Mouse (Mus musculus): ENCODE measurements around the gene Prkn. TPM values are rescaled to one million over a fixed set of nuclear protein-coding genes. Genes with fewer than 3 reads are reported as not detected.
A peak's percentile ranks its signal among the peaks of the same experiment; 100 is the strongest.

Prkn gene
- total and polyA plus RNA-seq, 3 experiments, result 0.86 to 5.7 (median 2.3) TPM

GRCm38 (mm10) chr17:12044222-12044621 is 1204.0 kb downstream of the Prkn start:
- DNase-seq (ENCODE audit: low spot score) (no peak), ATAC-seq (ENCODE audit: extremely low read depth, insufficient number of reproducible peaks, low FRiP score, poor library complexity, severe bottlenecking) (no peak)
- no peaks in the 10 kb centered on the region for H3K36me3 ChIP-seq (replicated peaks)
- no peak for TF ChIP-seq CTCF (IDR thresholded peaks at IDR 0.05; ENCODE audit: low read depth, low read length)
- TF ChIP-seq GATA2 (IDR thresholded peaks at IDR 0.05; ENCODE audit: borderline replicate concordance, low read depth, low read length), result no peak
- no peaks in the 10 kb centered on the region for H3K9me3 ChIP-seq (replicated peaks)
- H3K27me3 ChIP-seq (ENCODE audit: insufficient read depth, low read length), result no peaks in the 10 kb centered on the region
- peaks cover 61% of the 10 kb centered on the region for H3K4me1 ChIP-seq (ENCODE audit: insufficient read depth, low read depth, low read length)
- no peak overlapping the region for H3K4me3 ChIP-seq (ENCODE audit: low read depth, low read length)

- H3K4me1 ChIP-seq (ENCODE audit: insufficient read depth, low read depth, low read length), result peaks cover 56% of the 10 kb centered on the region
- H3K4me3 ChIP-seq (ENCODE audit: low read depth, low read length), result peak overlapping the region; percentile 45; the same call in 1 of the 2 replicates
- H3K9me3 ChIP-seq (replicated peaks), result no peaks in the 10 kb centered on the region
- ATAC-seq (ENCODE audit: extremely low read depth, insufficient number of reproducible peaks, low FRiP score, poor library complexity, severe bottlenecking), result no peak
- TF ChIP-seq TAL1 (conservative IDR thresholded peaks at IDR 0.05; ENCODE audit: low read depth, low read length) (no peak), CTCF (IDR thresholded peaks at IDR 0.05; ENCODE audit: low read depth, low read length) (no peak), GATA2 (IDR thresholded peaks at IDR 0.05; ENCODE audit: borderline replicate concordance, low read depth, low read length) (no peak)
- no peaks in the 10 kb centered on the region for H3K36me3 ChIP-seq (replicated peaks)
- no peak for DNase-seq (ENCODE audit: low spot score)
- peaks cover 4% of the 10 kb centered on the region; the same call in 1 of the 2 replicates for H3K27me3 ChIP-seq (ENCODE audit: insufficient read depth, low read length)
Measured at GRCm38 (mm10) chr17:12045861-12046273, 1205.7 kb downstream of the Prkn start.

DNA sequence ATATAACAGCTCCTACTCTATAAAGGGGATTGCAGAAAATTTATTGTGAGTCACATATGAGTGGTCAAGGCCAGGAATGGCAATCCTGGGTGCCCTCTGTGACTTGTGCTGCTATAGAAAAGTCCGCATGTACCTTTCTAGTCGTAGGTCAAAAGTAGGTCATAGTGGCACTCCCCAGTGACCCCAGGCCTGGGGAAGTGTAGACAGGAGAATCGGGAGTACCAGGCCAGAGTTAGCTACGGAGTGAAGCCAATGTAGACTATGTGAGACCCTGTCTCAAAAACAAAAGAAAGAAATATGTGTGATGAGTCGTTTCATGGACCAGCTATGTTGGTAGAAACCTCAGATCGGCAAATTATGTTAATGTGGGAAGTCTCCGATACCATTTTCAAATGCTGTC is 1206.8 kb downstream of the Prkn start:
- Histone ChIP-seq H3K9me3 (replicated peaks) (no peaks in the 10 kb centered on the region), H3K36me3 (replicated peaks) (no peaks in the 10 kb centered on the region), H3K4me3 (ENCODE audit: low read depth, low read length) (no peak overlapping the region), H3K4me1 (ENCODE audit: insufficient read depth, low read depth, low read length) (peaks cover 47% of the 10 kb centered on the region), H3K27me3 (ENCODE audit: insufficient read depth, low read length) (peaks cover 8% of the 10 kb centered on the region)
- DNase-seq (ENCODE audit: low spot score) (no peak), ATAC-seq (ENCODE audit: extremely low read depth, insufficient number of reproducible peaks, low FRiP score, poor library complexity, severe bottlenecking) (no peak)
- TF ChIP-seq GATA2 (IDR thresholded peaks at IDR 0.05; ENCODE audit: borderline replicate concordance, low read depth, low read length) (no peak), POLR2AphosphoS5 (IDR thresholded peaks at IDR 0.05; ENCODE audit: insufficient replicate concordance, low read depth, low read length) (no peak), TAL1 (conservative IDR thresholded peaks at IDR 0.05; ENCODE audit: low read depth, low read length) (no peak), CTCF (IDR thresholded peaks at IDR 0.05; ENCODE audit: low read depth, low read length) (no peak), GATA1 (IDR thresholded peaks at IDR 0.05; ENCODE audit: borderline replicate concordance, low read length) (no peak)

DNA sequence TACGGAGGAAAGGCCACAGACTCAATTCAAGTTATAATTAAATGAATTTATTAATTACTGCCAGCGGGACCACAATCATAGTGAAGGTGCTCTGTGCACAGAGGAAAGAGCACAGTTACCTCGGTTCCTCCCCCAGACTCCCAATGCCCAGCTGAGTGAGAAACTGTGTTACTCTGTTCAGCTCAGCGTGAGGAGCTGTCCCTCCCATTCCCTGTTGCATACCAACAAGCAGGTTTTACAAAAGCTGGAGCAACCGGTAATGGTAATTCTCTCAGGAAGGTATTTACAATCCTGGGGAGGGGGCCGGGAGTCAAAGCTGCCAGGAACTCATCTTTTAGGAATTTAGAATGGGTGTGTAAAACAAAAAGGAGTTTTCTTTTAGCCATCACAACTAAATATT is 1207.3 kb downstream of the Prkn start:
- no peak overlapping the region for H3K4me3 ChIP-seq (ENCODE audit: low read depth, low read length)
- no peaks in the 10 kb centered on the region for H3K9me3 ChIP-seq (replicated peaks)
- peaks cover 42% of the 10 kb centered on the region for H3K4me1 ChIP-seq (ENCODE audit: insufficient read depth, low read depth, low read length)
- no peaks in the 10 kb centered on the region for H3K36me3 ChIP-seq (replicated peaks)
- TF ChIP-seq GATA2 (IDR thresholded peaks at IDR 0.05; ENCODE audit: borderline replicate concordance, low read depth, low read length) (no peak), TAL1 (conservative IDR thresholded peaks at IDR 0.05; ENCODE audit: low read depth, low read length) (no peak), GATA1 (IDR thresholded peaks at IDR 0.05; ENCODE audit: borderline replicate concordance, low read length) (no peak), CTCF (IDR thresholded peaks at IDR 0.05; ENCODE audit: low read depth, low read length) (no peak), POLR2AphosphoS5 (IDR thresholded peaks at IDR 0.05; ENCODE audit: insufficient replicate concordance, low read depth, low read length) (no peak)
- DNase-seq (ENCODE audit: low spot score) (no peak), ATAC-seq (ENCODE audit: extremely low read depth, insufficient number of reproducible peaks, low FRiP score, poor library complexity, severe bottlenecking) (no peak)
- H3K27me3 ChIP-seq (ENCODE audit: insufficient read depth, low read length), result peaks cover 8% of the 10 kb centered on the region

- H3K4me3 ChIP-seq (ENCODE audit: low read depth, low read length), result no peak overlapping the region
- peaks cover 31% of the 10 kb centered on the region for H3K4me1 ChIP-seq (ENCODE audit: insufficient read depth, low read depth, low read length)
- DNase-seq (ENCODE audit: low spot score) (no peak), ATAC-seq (ENCODE audit: extremely low read depth, insufficient number of reproducible peaks, low FRiP score, poor library complexity, severe bottlenecking) (no peak)
- no peak for TF ChIP-seq POLR2AphosphoS5 (IDR thresholded peaks at IDR 0.05; ENCODE audit: insufficient replicate concordance, low read depth, low read length)
- TF ChIP-seq TAL1 (conservative IDR thresholded peaks at IDR 0.05; ENCODE audit: low read depth, low read length), result no peak
- TF ChIP-seq CTCF (IDR thresholded peaks at IDR 0.05; ENCODE audit: low read depth, low read length), result no peak
- TF ChIP-seq GATA2 (IDR thresholded peaks at IDR 0.05; ENCODE audit: borderline replicate concordance, low read depth, low read length), result no peak
- no peak for TF ChIP-seq GATA1 (IDR thresholded peaks at IDR 0.05; ENCODE audit: borderline replicate concordance, low read length)
- peaks cover 3% of the 10 kb centered on the region; the same call in 1 of the 2 replicates for H3K9me3 ChIP-seq (replicated peaks)
- H3K27me3 ChIP-seq (ENCODE audit: insufficient read depth, low read length), result peaks cover 15% of the 10 kb centered on the region
- H3K36me3 ChIP-seq (replicated peaks), result no peaks in the 10 kb centered on the region
Measured at GRCm38 (mm10) chr17:12048695-12049490, 1208.7 kb downstream of the Prkn start.

GRCm38 (mm10) chr17:12050261-12050660 is 1210.1 kb downstream of the Prkn start:
- H3K9me3 ChIP-seq (replicated peaks), result peaks cover 3% of the 10 kb centered on the region; the same call in 1 of the 2 replicates
- DNase-seq (ENCODE audit: low spot score), result no peak
- peaks cover 24% of the 10 kb centered on the region for H3K4me1 ChIP-seq (ENCODE audit: insufficient read depth, low read depth, low read length)
- ATAC-seq (ENCODE audit: extremely low read depth, insufficient number of reproducible peaks, low FRiP score, poor library complexity, severe bottlenecking), result no peak
- H3K4me3 ChIP-seq (ENCODE audit: low read depth, low read length), result no peak overlapping the region
- H3K36me3 ChIP-seq (replicated peaks), result no peaks in the 10 kb centered on the region
- no peak for TF ChIP-seq TAL1 (conservative IDR thresholded peaks at IDR 0.05; ENCODE audit: low read depth, low read length)
- no peak for TF ChIP-seq GATA2 (IDR thresholded peaks at IDR 0.05; ENCODE audit: borderline replicate concordance, low read depth, low read length)
- TF ChIP-seq POLR2AphosphoS5 (IDR thresholded peaks at IDR 0.05; ENCODE audit: insufficient replicate concordance, low read depth, low read length), result no peak
- no peak for TF ChIP-seq GATA1 (IDR thresholded peaks at IDR 0.05; ENCODE audit: borderline replicate concordance, low read length)
- TF ChIP-seq CTCF (IDR thresholded peaks at IDR 0.05; ENCODE audit: low read depth, low read length), result no peak
- peaks cover 19% of the 10 kb centered on the region for H3K27me3 ChIP-seq (ENCODE audit: insufficient read depth, low read length)

Data from G1E (cell line).